51 mouse cellular contexts compared by ENCODE assay signal in the genomic region with DNA sequence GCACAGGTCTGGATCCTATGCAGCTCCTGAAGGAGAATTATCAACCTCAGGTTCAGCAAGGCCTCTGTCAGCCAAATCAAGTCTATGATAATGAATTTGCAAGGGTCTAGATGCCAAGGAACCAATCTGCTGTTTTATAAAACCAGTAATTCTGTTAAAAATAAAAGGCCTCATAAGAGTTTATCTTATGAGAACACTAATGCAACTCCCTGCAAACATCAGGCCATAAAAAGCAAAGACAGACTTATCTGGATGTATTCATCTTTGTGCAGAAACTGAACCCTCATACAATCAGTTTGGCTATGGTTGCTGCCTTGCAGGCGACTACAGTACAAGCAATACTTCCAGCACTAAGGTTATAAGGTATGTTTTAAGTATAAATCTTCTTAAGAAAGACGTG. TPM values are rescaled to one million over a fixed set of nuclear protein-coding genes. Genes with fewer than 3 reads are reported as not detected.
"Had no signal": no experiment of that assay in that cellular context is flagged by ENCODE, and none has a peak within 500 bp of the region (broad histone marks: within the 10 kb centered on the region; RNA-seq: fewer than 3 reads in every experiment).

No protein-coding gene starts in this region.

- H3K27me3 ChIP-seq: heart, embryonic 12.5 days; heart, embryonic 13.5 days; heart, embryonic 15.5 days; hindbrain, embryonic 12.5 days; hindbrain, embryonic 13.5 days; hindbrain, embryonic 15.5 days; intestine, embryonic 15.5 days; kidney, embryonic 15.5 days had no signal

- H3K9ac ChIP-seq: heart, embryonic 12.5 days; heart, embryonic 13.5 days; heart, embryonic 15.5 days; hindbrain, embryonic 12.5 days; hindbrain, embryonic 13.5 days; hindbrain, embryonic 14.5 days; hindbrain, embryonic 15.5 days; intestine, embryonic 15.5 days; kidney, embryonic 15.5 days had no signal

- H3K36me3 ChIP-seq: heart, embryonic 12.5 days; heart, embryonic 13.5 days; heart, embryonic 15.5 days; hindbrain, embryonic 10.5 days; hindbrain, embryonic 12.5 days; hindbrain, embryonic 13.5 days; hindbrain, embryonic 15.5 days; intestine, embryonic 15.5 days; kidney, embryonic 15.5 days had no signal

- H3K4me3 ChIP-seq: heart, embryonic 12.5 days; heart, embryonic 13.5 days; heart, embryonic 15.5 days; hindbrain, embryonic 10.5 days; hindbrain, embryonic 12.5 days; hindbrain, embryonic 13.5 days; hindbrain, embryonic 15.5 days; intestine, embryonic 15.5 days; kidney, embryonic 15.5 days; layer of hippocampus, adult 2 months; left cerebral cortex, adult 2 months had no signal

- H3K27ac ChIP-seq: heart, embryonic 13.5 days; heart, embryonic 15.5 days; hindbrain, embryonic 10.5 days; hindbrain, embryonic 12.5 days; hindbrain, embryonic 13.5 days; hindbrain, embryonic 14.5 days; hindbrain, embryonic 15.5 days; hindbrain, postnatal 0 days; intestine, embryonic 15.5 days; kidney, embryonic 15.5 days; kidney, postnatal 0 days; layer of hippocampus, adult 2 months; left cerebral cortex, adult 2 months had no signal

- H3K9me3 ChIP-seq: heart, embryonic 12.5 days; heart, embryonic 13.5 days; heart, embryonic 15.5 days; hindbrain, embryonic 10.5 days; hindbrain, embryonic 12.5 days; hindbrain, embryonic 13.5 days; hindbrain, embryonic 15.5 days; intestine, embryonic 15.5 days; kidney, embryonic 15.5 days had no signal

- DNase-seq: heart, postnatal 10 days; heart, postnatal 14 days; heart, postnatal 36 days; heart, postnatal 4 days; kidney, adult 11 months; kidney, adult 18-20 months; kidney, adult 2 months; kidney, adult 8-10 months; kidney, adult 9 months; kidney, postnatal 10 days; kidney, postnatal 14 days; kidney, postnatal 25 days; kidney, postnatal 36 days; kidney, postnatal 4 days; layer of hippocampus, adult 9-11 months; layer of hippocampus, postnatal 36 days had no signal

- H3K4me1 ChIP-seq: heart, embryonic 12.5 days; heart, embryonic 13.5 days; heart, embryonic 15.5 days; hindbrain, embryonic 10.5 days; hindbrain, embryonic 12.5 days; hindbrain, embryonic 13.5 days; hindbrain, embryonic 15.5 days; intestine, embryonic 15.5 days; kidney, embryonic 15.5 days had no signal

RNA-seq across cellular contexts. Expression of a gene that starts 5.7 kb away (rescaled TPM):
- total RNA-seq: heart, postnatal 10 days; heart, postnatal 14 days; heart, postnatal 25 days; heart, postnatal 36 days; heart, postnatal 4 days; hematopoietic stem cell, adult 5-6 weeks; hindbrain, postnatal 0 days; layer of hippocampus, adult 18-20 months; layer of hippocampus, adult 2 months; layer of hippocampus, adult 8-10 months; layer of hippocampus, postnatal 10 days; layer of hippocampus, postnatal 14 days; layer of hippocampus, postnatal 25 days; layer of hippocampus, postnatal 36 days; left cerebral cortex, adult 18-20 months; left cerebral cortex, adult 2 months; left cerebral cortex, adult 8-10 months had no signal
- polyA plus RNA-seq: heart, embryonic 11.5 days; heart, embryonic 12.5 days; heart, embryonic 13.5 days; heart, embryonic 14.5 days; heart, embryonic 15.5 days; heart, embryonic 16.5 days; heart, postnatal 0 days; hindbrain, embryonic 10.5 days; hindbrain, embryonic 11.5 days; hindbrain, embryonic 12.5 days; hindbrain, embryonic 13.5 days; hindbrain, embryonic 14.5 days; hindbrain, embryonic 15.5 days; hindbrain, embryonic 16.5 days; hindbrain, postnatal 0 days; intestine, embryonic 14.5 days; intestine, embryonic 15.5 days; intestine, embryonic 16.5 days; intestine, postnatal 0 days; kidney, adult 2 months; kidney, embryonic 14.5 days; kidney, embryonic 15.5 days; kidney, embryonic 16.5 days; kidney, postnatal 0 days; large intestine, adult 2 months had no signal
